Mouse (Mus musculus): ENCODE data around the gene Hspe1. TPM values are rescaled to one million over a fixed set of nuclear protein-coding genes. Genes with fewer than 3 reads are reported as not detected.
A peak's percentile ranks its signal among the peaks of the same experiment; 100 is the strongest.

Gene Hspe1
- polyA plus RNA-seq, 2 experiments: 288 to 381 TPM

- H3K27me3 ChIP-seq (ENCODE audit: control insufficient read depth, insufficient read depth, low read length): no peaks in the 10 kb centered on the region
- no peak overlapping the region for H3K9ac ChIP-seq (ENCODE audit: low read depth, low read length, severe bottlenecking)
- no peak for ATAC-seq (ENCODE audit: low FRiP score, low read depth)
- no peaks in the 10 kb centered on the region for H3K36me3 ChIP-seq (ENCODE audit: control insufficient read depth, insufficient read depth, low read length)
- WGBS: 64% methylated on average over 4 of the region's 4 CpGs
- DNase-seq (ENCODE audit: low spot score): no peak
- H3K9me3 ChIP-seq (ENCODE audit: control insufficient read depth, low read length): no peaks in the 10 kb centered on the region
- H3K4me1 ChIP-seq (ENCODE audit: control insufficient read depth, insufficient read depth, low read length): no peaks in the 10 kb centered on the region; the same call in 1 of the 2 replicates
- H3K4me2 ChIP-seq (replicated peaks; ENCODE audit: low read depth, low read length, severe bottlenecking): no peak overlapping the region
- H3K27ac ChIP-seq (replicated peaks; ENCODE audit: low read depth, low read length): no peak overlapping the region
- H3K4me3 ChIP-seq (replicated peaks; ENCODE audit: low read length): no peak overlapping the region
- TF ChIP-seq POLR2A (IDR thresholded peaks at IDR 0.05; ENCODE audit: borderline replicate concordance, extremely low read depth, insufficient read depth, insufficient read length): no peak
Observed at GRCm38 (mm10) chr1:55048841-55049587, 38.9 kb upstream of the Hspe1 start.

DNA sequence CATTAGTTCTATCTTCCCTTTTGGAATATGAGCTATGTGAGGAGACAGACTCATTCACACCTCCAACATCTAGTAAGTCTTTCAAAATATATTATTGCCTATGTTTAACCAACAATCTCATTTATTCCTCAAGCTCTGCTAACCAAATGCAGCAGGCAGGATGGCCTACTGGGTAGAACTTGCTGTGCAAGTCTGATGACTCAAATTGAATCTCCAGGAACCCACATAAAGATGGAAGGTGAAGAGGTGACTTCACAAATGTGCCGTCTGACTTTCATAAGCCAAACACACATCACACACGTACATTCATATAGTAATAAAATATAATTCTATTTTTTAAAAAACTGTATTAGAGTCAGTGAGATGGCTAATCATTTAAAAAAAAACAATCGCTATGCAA, 36.3 kb upstream of the Hspe1 start:
- no peak overlapping the region for H3K4me3 ChIP-seq (replicated peaks; ENCODE audit: low read length)
- WGBS: 70% methylated on average over 3 of the region's 3 CpGs
- H3K27me3 ChIP-seq (ENCODE audit: control insufficient read depth, insufficient read depth, low read length): no peaks in the 10 kb centered on the region
- H3K4me1 ChIP-seq (ENCODE audit: control insufficient read depth, insufficient read depth, low read length): no peaks in the 10 kb centered on the region; the same call in 1 of the 2 replicates
- H3K36me3 ChIP-seq (ENCODE audit: control insufficient read depth, insufficient read depth, low read length): no peaks in the 10 kb centered on the region
- no peak for DNase-seq (ENCODE audit: low spot score)
- H3K27ac ChIP-seq (replicated peaks; ENCODE audit: low read depth, low read length): no peak overlapping the region
- no peaks in the 10 kb centered on the region for H3K9me3 ChIP-seq (ENCODE audit: control insufficient read depth, low read length)
- ATAC-seq (ENCODE audit: low FRiP score, low read depth): no peak
- no peak for TF ChIP-seq POLR2A (IDR thresholded peaks at IDR 0.05; ENCODE audit: borderline replicate concordance, extremely low read depth, insufficient read depth, insufficient read length)
- H3K4me2 ChIP-seq (replicated peaks; ENCODE audit: low read depth, low read length, severe bottlenecking): peak overlapping the region; percentile 79; the same call in 1 of the 2 replicates
- H3K9ac ChIP-seq (ENCODE audit: low read depth, low read length, severe bottlenecking): no peak overlapping the region

GRCm38 (mm10) chr1:55052355-55052953, 35.5 kb upstream of the Hspe1 start, which contains the start of gene Coq10b:
Coq10b (plus strand) TSS chr1:55052770.
- H3K27ac ChIP-seq (replicated peaks; ENCODE audit: low read depth, low read length): peak within 1 kb of the TSS; percentile 58
- H3K27me3 ChIP-seq (ENCODE audit: control insufficient read depth, insufficient read depth, low read length): no peaks in the 10 kb centered on the region
- H3K9me3 ChIP-seq (ENCODE audit: control insufficient read depth, low read length): no peaks in the 10 kb centered on the region
- peak within 1 kb of the TSS; percentile 85 for H3K4me3 ChIP-seq (replicated peaks; ENCODE audit: low read length)
- no peaks in the 10 kb centered on the region for H3K36me3 ChIP-seq (ENCODE audit: control insufficient read depth, insufficient read depth, low read length)
- ATAC-seq (ENCODE audit: low FRiP score, low read depth): peak; percentile 100
- H3K9ac ChIP-seq (ENCODE audit: low read depth, low read length, severe bottlenecking): peak within 1 kb of the TSS; percentile 78
- TF ChIP-seq POLR2A (IDR thresholded peaks at IDR 0.05; ENCODE audit: borderline replicate concordance, extremely low read depth, insufficient read depth, insufficient read length): 0 out of 2 replicates have a peak, but pooled peaks have one; percentile 54
- H3K4me2 ChIP-seq (replicated peaks; ENCODE audit: low read depth, low read length, severe bottlenecking): peak within 1 kb of the TSS; percentile 79
- H3K4me1 ChIP-seq (ENCODE audit: control insufficient read depth, insufficient read depth, low read length): no peaks in the 10 kb centered on the region; the same call in 1 of the 2 replicates
- DNase-seq (ENCODE audit: low spot score): peak; percentile 97
- under 1% methylated on average over 39 of the region's 46 CpGs for WGBS

DNA sequence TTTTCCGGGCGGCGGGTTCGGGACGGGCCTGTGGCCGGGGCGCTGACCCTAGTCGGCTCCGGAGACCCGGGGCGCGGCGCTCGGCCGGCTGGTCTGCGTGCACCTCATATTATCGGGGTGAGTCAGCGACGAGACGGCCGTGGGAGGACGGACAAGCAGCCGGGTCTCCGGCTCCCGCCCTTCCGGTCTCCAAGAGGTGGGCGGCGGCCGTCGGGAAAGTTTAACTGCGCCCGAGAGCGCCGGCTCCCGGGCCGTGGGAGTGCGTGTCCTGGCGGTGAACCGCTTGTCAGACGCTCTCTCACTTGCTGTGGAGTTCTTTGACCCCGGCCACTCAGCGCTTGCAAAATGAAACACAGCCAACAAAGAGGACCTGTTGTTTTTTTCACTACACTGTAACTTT, 34.9 kb upstream of the Hspe1 start:
- peak overlapping the region; percentile 33; the same call in 1 of the 2 replicates for H3K27ac ChIP-seq (replicated peaks; ENCODE audit: low read depth, low read length)
- ATAC-seq (ENCODE audit: low FRiP score, low read depth): peak; percentile 63
- TF ChIP-seq POLR2A (IDR thresholded peaks at IDR 0.05; ENCODE audit: borderline replicate concordance, extremely low read depth, insufficient read depth, insufficient read length): no peak
- peak overlapping the region; percentile 78 for H3K9ac ChIP-seq (ENCODE audit: low read depth, low read length, severe bottlenecking)
- under 1% methylated on average over 29 of the region's 42 CpGs for WGBS
- no peaks in the 10 kb centered on the region for H3K36me3 ChIP-seq (ENCODE audit: control insufficient read depth, insufficient read depth, low read length)
- H3K4me1 ChIP-seq (ENCODE audit: control insufficient read depth, insufficient read depth, low read length): no peaks in the 10 kb centered on the region; the same call in 1 of the 2 replicates
- peak overlapping the region; percentile 79 for H3K4me2 ChIP-seq (replicated peaks; ENCODE audit: low read depth, low read length, severe bottlenecking)
- no peaks in the 10 kb centered on the region for H3K9me3 ChIP-seq (ENCODE audit: control insufficient read depth, low read length)
- H3K27me3 ChIP-seq (ENCODE audit: control insufficient read depth, insufficient read depth, low read length): no peaks in the 10 kb centered on the region
- peak; percentile 7 for DNase-seq (ENCODE audit: low spot score)
- H3K4me3 ChIP-seq (replicated peaks; ENCODE audit: low read length): peak overlapping the region; percentile 85

GRCm38 (mm10) chr1:55053596-55053995, 34.3 kb upstream of the Hspe1 start:
- Histone ChIP-seq H3K9ac (ENCODE audit: low read depth, low read length, severe bottlenecking) (no peak overlapping the region; the same call in 1 of the 2 replicates), H3K27ac (replicated peaks; ENCODE audit: low read depth, low read length) (no peak overlapping the region), H3K4me2 (replicated peaks; ENCODE audit: low read depth, low read length, severe bottlenecking) (peak overlapping the region; percentile 79), H3K4me1 (ENCODE audit: control insufficient read depth, insufficient read depth, low read length) (no peaks in the 10 kb centered on the region; the same call in 1 of the 2 replicates), H3K27me3 (ENCODE audit: control insufficient read depth, insufficient read depth, low read length) (no peaks in the 10 kb centered on the region), H3K4me3 (replicated peaks; ENCODE audit: low read length) (peak overlapping the region; percentile 85), H3K36me3 (ENCODE audit: control insufficient read depth, insufficient read depth, low read length) (no peaks in the 10 kb centered on the region), H3K9me3 (ENCODE audit: control insufficient read depth, low read length) (no peaks in the 10 kb centered on the region)
- no peak for TF ChIP-seq POLR2A (IDR thresholded peaks at IDR 0.05; ENCODE audit: borderline replicate concordance, extremely low read depth, insufficient read depth, insufficient read length)
- WGBS: 74% methylated on average over 4 of the region's 4 CpGs
- no peak for ATAC-seq (ENCODE audit: low FRiP score, low read depth)
- DNase-seq (ENCODE audit: low spot score): no peak

Measured in limb, embryonic 14.5 days (tissue).